Mouse (Mus musculus): ENCODE data around the gene Fam222b. TPM values are rescaled to one million over a fixed set of nuclear protein-coding genes. Genes with fewer than 3 reads are reported as not detected.

Gene Fam222b
- polyA plus RNA-seq, 1 experiment from 2014 or later = 26.6 TPM

DNA sequence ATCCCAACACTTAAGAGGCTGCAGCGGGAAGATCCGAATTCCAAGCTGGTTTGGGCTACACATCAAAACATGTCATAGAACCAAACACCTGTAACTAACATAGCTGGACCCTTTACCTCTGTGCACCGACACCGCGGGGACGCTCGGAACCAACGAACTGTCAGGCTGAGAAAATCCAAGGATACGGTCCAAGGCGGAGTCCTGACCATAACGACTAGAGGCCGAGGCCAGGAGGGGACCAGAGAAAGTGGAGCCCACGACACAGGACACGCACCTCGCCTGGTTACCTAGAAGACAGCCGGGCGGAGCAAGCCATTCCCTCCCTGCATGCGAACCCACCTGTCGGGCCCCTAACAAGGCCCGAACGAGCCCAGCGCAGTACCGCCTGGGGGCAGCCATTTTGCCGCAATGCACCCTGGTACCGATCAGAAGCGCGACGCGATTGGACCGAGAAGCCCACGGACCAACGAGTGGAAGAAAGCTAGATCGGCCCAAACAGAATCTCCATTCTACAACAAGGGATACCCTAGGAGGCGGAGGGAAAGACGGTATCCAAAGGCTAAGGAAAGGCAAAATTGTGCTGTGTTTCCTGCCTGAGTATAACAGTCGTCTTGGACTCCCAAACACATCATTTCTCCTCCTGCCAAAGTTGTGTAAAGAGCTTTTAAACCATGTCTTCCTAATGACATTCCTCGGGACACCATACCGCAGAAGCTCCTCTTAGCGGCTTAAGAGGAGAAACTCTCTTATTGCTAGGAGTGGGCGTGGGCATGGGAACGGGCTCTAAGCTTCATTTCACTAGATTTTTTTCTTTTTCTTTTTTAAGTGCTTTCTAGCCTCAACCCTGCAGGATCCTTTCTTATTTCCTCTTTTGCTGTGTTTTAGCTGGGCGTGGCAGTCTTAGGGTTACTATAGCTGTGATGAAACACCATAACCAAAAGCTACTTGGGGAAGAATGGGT lies 14.2 kb upstream of the Fam222b start, which contains the start of gene Eral1:
TSS of gene Eral1 (minus strand) at position 423 of the 961 bp plus-strand sequence.
- peaks cover 4% of the 10 kb centered on the region; the same call in 1 of the 2 replicates for H3K36me3 ChIP-seq (ENCODE audit: control insufficient read depth, insufficient read depth, low read length)
- peak within 1 kb of the TSS; percentile 72 for H3K4me2 ChIP-seq
- no peaks in the 10 kb centered on the region for H3K9me3 ChIP-seq (ENCODE audit: control insufficient read depth, low read length)
- DNase-seq (ENCODE audit: low spot score, missing footprints) (peak; percentile 97), ATAC-seq (ENCODE audit: low FRiP score) (peak; percentile 90)
- peak within 1 kb of the TSS; percentile 66 for H3K9ac ChIP-seq (ENCODE audit: low read length)
- 1% methylated on average over 42 of the region's 42 CpGs for WGBS
- H3K27ac ChIP-seq (ENCODE audit: low read depth, low read length) = peak within 1 kb of the TSS; percentile 12; the same call in 1 of the 2 replicates
- peaks cover 8% of the 10 kb centered on the region for H3K4me1 ChIP-seq (ENCODE audit: control insufficient read depth, insufficient read depth, low read length)
- H3K27me3 ChIP-seq (ENCODE audit: control insufficient read depth, insufficient read depth, low read length) = no peaks in the 10 kb centered on the region
- H3K4me3 ChIP-seq (ENCODE audit: low read depth, low read length) = peak within 1 kb of the TSS; percentile 59

DNA sequence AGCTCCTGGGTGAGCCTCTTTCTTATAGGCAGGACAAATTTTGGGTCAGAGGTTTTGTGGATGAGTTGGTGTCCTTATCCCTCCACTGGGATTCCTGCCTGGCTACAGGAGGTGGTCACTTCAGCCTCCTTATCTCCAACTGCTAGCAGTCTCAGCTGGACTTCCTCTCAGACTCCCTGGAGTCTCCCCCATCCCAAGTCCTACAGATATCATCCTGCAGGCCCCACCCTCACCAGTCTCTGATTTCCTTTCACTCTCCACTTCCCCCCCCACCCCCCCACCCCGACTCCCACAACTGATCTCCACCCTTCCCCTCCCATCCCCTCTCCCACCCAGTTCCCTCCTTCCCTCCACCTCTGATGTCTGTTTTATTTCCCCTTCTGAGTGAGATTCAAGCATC lies 10.9 kb upstream of the Fam222b start:
- Histone ChIP-seq H3K27me3 (ENCODE audit: control insufficient read depth, insufficient read depth, low read length) (no peaks in the 10 kb centered on the region), H3K4me2 (no peak overlapping the region), H3K9ac (ENCODE audit: low read length) (no peak overlapping the region), H3K27ac (ENCODE audit: low read depth, low read length) (no peak overlapping the region), H3K4me3 (ENCODE audit: low read depth, low read length) (no peak overlapping the region), H3K9me3 (ENCODE audit: control insufficient read depth, low read length) (no peaks in the 10 kb centered on the region), H3K36me3 (ENCODE audit: control insufficient read depth, insufficient read depth, low read length) (no peaks in the 10 kb centered on the region), H3K4me1 (ENCODE audit: control insufficient read depth, insufficient read depth, low read length) (peaks cover 8% of the 10 kb centered on the region)
- DNase-seq (ENCODE audit: low spot score, missing footprints) = no peak
- ATAC-seq (ENCODE audit: low FRiP score) = no peak
- 44% methylated on average over 1 of the region's 1 CpGs for WGBS

DNA sequence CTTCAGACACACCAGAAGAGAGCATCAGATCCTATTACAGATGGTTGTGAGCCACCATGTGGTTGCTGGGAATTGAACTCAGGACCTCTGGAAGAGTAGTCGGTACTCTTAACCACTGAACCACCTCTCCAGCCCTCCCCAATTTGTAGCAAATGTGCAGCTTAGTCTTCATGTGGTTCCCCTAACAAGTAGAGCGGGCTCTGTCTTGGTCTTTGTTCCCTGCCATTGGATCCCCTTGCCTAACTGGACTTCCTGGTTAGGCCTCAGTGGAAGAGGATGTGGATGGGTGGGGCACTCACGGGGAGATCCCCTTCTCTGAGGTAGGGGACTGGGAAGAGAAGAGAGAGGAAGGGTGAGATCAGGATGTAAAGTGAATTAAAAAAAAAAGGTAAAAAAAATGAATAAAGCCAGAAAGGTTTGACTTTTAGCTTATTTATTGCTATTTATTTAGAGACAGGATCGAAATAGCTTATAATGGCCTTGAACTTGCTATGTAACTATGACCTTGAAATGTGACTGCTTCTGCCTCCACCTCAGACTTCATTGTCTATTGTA lies 7.5 kb upstream of the Fam222b start:
- Histone ChIP-seq H3K9me3 (ENCODE audit: control insufficient read depth, low read length) (no peaks in the 10 kb centered on the region), H3K27ac (ENCODE audit: low read depth, low read length) (no peak overlapping the region), H3K4me3 (ENCODE audit: low read depth, low read length) (no peak overlapping the region), H3K4me1 (ENCODE audit: control insufficient read depth, insufficient read depth, low read length) (no peaks in the 10 kb centered on the region), H3K9ac (ENCODE audit: low read length) (no peak overlapping the region), H3K36me3 (ENCODE audit: control insufficient read depth, insufficient read depth, low read length) (no peaks in the 10 kb centered on the region), H3K4me2 (no peak overlapping the region), H3K27me3 (ENCODE audit: control insufficient read depth, insufficient read depth, low read length) (no peaks in the 10 kb centered on the region)
- ATAC-seq (ENCODE audit: low FRiP score) = no peak
- WGBS = 77% methylated on average over 4 of the region's 4 CpGs
- peak; percentile 17 for DNase-seq (ENCODE audit: low spot score, missing footprints)

DNA sequence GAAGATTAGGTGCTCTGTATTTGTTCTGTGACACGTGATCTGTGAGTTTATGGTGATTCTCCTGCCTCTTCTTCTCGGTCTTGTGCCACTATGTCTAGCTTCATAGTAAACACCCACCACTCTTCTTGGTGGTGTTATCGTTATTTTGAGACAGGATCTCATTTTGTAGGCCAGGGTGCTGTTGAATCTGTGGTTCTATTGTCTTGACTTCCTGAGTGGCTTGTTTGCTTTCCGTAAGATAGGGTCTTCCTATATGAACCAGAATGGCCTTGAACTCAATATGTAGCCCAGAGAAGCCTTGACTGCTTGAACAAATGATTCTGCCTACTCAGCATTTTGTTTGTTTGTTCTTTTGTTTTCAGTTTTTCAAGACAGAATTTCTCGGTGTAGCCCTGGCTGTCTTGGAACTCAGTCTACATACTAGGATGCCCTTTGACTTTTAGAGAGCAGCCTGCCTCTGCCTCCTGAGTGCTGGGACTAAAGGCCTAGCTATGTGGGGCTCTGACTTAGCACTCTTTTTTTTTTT lies 6.6 kb upstream of the Fam222b start:
- Histone ChIP-seq H3K36me3 (ENCODE audit: control insufficient read depth, insufficient read depth, low read length) (no peaks in the 10 kb centered on the region), H3K27me3 (ENCODE audit: control insufficient read depth, insufficient read depth, low read length) (no peaks in the 10 kb centered on the region), H3K27ac (ENCODE audit: low read depth, low read length) (no peak overlapping the region), H3K4me2 (no peak overlapping the region), H3K9ac (ENCODE audit: low read length) (no peak overlapping the region), H3K9me3 (ENCODE audit: control insufficient read depth, low read length) (no peaks in the 10 kb centered on the region), H3K4me3 (ENCODE audit: low read depth, low read length) (no peak overlapping the region), H3K4me1 (ENCODE audit: control insufficient read depth, insufficient read depth, low read length) (no peaks in the 10 kb centered on the region)
- peak; percentile 35 for DNase-seq (ENCODE audit: low spot score, missing footprints)
- ATAC-seq (ENCODE audit: low FRiP score) = no peak
- WGBS = 92% methylated on average over 5 of the region's 5 CpGs

DNA sequence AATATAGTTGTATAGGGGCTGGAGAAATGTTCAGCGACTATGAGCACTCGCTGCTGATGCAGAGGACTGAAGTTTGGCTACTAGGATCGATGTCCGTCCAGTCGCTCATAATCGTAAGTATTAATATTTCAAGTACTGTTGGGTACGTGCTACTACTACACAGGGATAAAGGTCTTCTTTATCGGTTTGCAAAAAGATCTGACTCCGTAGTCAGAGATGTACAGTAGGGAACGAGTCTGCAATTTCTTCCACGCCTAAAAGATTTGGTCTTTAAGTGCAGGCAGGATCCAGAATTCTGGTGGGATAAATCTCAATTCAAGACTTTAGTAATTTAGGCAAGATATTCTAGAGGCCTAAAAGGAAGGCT lies 340 bp upstream of the Fam222b start:
- H3K27ac ChIP-seq (ENCODE audit: low read depth, low read length) = 0 out of 2 replicates have a peak overlapping the region, but pooled peaks have one; percentile 6
- peak overlapping the region; percentile 88 for H3K9ac ChIP-seq (ENCODE audit: low read length)
- ATAC-seq (ENCODE audit: low FRiP score) (peak; percentile 46), DNase-seq (ENCODE audit: low spot score, missing footprints) (no peak)
- no peaks in the 10 kb centered on the region for H3K27me3 ChIP-seq (ENCODE audit: control insufficient read depth, insufficient read depth, low read length)
- peaks cover 15% of the 10 kb centered on the region for H3K4me1 ChIP-seq (ENCODE audit: control insufficient read depth, insufficient read depth, low read length)
- H3K4me2 ChIP-seq = peak overlapping the region; percentile 90
- WGBS = 57% methylated on average over 11 of the region's 11 CpGs
- no peaks in the 10 kb centered on the region for H3K9me3 ChIP-seq (ENCODE audit: control insufficient read depth, low read length)
- H3K4me3 ChIP-seq (ENCODE audit: low read depth, low read length) = peak overlapping the region; percentile 79
- H3K36me3 ChIP-seq (ENCODE audit: control insufficient read depth, insufficient read depth, low read length) = no peaks in the 10 kb centered on the region

DNA sequence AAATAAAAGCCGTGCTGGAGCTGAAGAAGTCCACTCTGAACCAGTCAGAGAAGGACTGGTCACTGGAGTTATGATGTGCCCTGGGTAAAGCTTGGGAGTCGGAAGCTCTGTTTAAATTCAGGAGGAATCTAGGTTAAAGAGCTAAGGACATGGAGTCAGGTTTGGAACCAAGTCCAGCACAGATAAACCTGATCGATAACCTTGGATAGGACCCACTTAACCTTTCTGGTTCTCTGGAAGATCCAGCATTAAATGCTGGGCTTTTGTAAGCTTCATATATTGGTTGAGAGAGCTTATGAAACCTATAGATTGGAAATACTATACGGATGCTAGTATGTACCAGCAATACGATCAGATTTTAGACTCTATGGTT lies 670 bp downstream of the Fam222b start:
- Histone ChIP-seq H3K4me3 (ENCODE audit: low read depth, low read length) (peak overlapping the region; percentile 79), H3K9ac (ENCODE audit: low read length) (peak overlapping the region; percentile 88), H3K9me3 (ENCODE audit: control insufficient read depth, low read length) (no peaks in the 10 kb centered on the region), H3K4me2 (peak overlapping the region; percentile 90), H3K27ac (ENCODE audit: low read depth, low read length) (no peak overlapping the region; the same call in 1 of the 2 replicates), H3K27me3 (ENCODE audit: control insufficient read depth, insufficient read depth, low read length) (no peaks in the 10 kb centered on the region), H3K36me3 (ENCODE audit: control insufficient read depth, insufficient read depth, low read length) (no peaks in the 10 kb centered on the region), H3K4me1 (ENCODE audit: control insufficient read depth, insufficient read depth, low read length) (peaks cover 15% of the 10 kb centered on the region)
- ATAC-seq (ENCODE audit: low FRiP score) (no peak), DNase-seq (ENCODE audit: low spot score, missing footprints) (peak; percentile 85)
- WGBS = 31% methylated on average over 5 of the region's 5 CpGs

DNA sequence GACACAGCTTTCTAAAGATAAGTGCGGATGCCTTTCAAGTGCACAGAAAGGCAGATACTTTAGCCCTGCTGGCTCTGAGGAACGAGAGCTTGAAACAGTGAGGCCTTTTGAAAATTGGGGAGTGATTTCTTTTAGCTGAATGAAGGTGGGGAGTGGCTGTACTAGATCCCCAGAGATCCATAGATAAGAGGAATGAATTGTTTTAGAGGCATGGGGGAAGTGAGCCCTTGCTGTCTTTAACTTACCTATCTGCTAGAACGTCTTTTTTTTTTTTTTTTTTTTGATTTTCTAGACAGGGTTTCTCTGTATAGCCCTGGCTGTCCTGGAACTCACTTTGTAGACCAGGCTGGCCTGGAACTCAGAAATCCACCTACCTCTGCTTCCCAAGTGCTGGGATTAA lies 2.6 kb downstream of the Fam222b start:
- Histone ChIP-seq H3K27me3 (ENCODE audit: control insufficient read depth, insufficient read depth, low read length) (no peaks in the 10 kb centered on the region), H3K4me3 (ENCODE audit: low read depth, low read length) (no peak overlapping the region), H3K4me2 (peak overlapping the region; percentile 8), H3K9me3 (ENCODE audit: control insufficient read depth, low read length) (no peaks in the 10 kb centered on the region), H3K27ac (ENCODE audit: low read depth, low read length) (no peak overlapping the region), H3K4me1 (ENCODE audit: control insufficient read depth, insufficient read depth, low read length) (peaks cover 15% of the 10 kb centered on the region), H3K9ac (ENCODE audit: low read length) (peak overlapping the region; percentile 32; the same call in 1 of the 2 replicates), H3K36me3 (ENCODE audit: control insufficient read depth, insufficient read depth, low read length) (no peaks in the 10 kb centered on the region)
- 74% methylated on average over 3 of the region's 3 CpGs for WGBS
- DNase-seq (ENCODE audit: low spot score, missing footprints) = no peak
- ATAC-seq (ENCODE audit: low FRiP score) = no peak

DNA sequence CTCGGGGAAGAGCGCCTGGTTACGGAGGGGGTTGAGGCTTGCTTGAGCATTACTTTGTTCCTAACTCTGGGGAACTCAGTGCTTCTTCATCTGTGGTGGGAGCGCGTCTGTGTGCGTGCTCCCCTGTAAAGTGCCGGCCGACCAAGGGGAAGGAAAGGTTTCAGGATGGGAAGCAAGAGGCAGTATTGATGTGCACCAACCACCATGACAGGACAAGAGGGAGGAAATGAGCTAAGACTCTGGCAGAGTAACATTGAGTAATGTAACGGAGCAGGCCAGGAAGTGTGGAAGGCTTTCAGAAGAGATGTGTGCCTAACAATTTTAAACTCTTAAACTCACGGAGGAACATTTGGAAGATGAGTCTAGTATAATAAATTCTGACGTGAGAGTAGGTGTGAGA lies 6.3 kb downstream of the Fam222b start:
- ATAC-seq (ENCODE audit: low FRiP score) (no peak), DNase-seq (ENCODE audit: low spot score, missing footprints) (no peak)
- Histone ChIP-seq H3K9ac (ENCODE audit: low read length) (no peak overlapping the region), H3K9me3 (ENCODE audit: control insufficient read depth, low read length) (no peaks in the 10 kb centered on the region), H3K27me3 (ENCODE audit: control insufficient read depth, insufficient read depth, low read length) (no peaks in the 10 kb centered on the region), H3K36me3 (ENCODE audit: control insufficient read depth, insufficient read depth, low read length) (no peaks in the 10 kb centered on the region), H3K27ac (ENCODE audit: low read depth, low read length) (no peak overlapping the region), H3K4me3 (ENCODE audit: low read depth, low read length) (no peak overlapping the region), H3K4me1 (ENCODE audit: control insufficient read depth, insufficient read depth, low read length) (peaks cover 5% of the 10 kb centered on the region), H3K4me2 (no peak overlapping the region)
- WGBS = 89% methylated on average over 11 of the region's 11 CpGs

DNA sequence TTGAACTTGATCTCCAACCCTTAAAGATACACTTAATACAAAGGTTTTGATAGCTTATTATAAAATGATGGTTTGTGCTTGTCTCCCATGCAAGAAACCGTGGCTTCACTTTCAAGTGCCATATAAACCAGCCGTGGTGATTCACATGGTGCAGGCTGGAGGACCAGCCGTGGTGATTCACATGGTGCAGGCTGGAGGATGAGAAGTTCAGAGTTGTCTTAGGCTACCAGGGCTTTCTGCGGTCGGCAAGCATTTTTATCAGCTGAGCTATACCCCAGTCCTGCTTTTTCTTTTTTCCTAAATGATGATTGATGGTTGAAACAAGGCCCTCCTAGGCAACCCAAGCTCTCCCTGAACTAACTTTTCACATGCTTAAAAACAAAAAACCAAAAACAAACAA lies 7.7 kb downstream of the Fam222b start:
- no peaks in the 10 kb centered on the region for H3K27me3 ChIP-seq (ENCODE audit: control insufficient read depth, insufficient read depth, low read length)
- H3K4me3 ChIP-seq (ENCODE audit: low read depth, low read length) = no peak overlapping the region
- H3K4me2 ChIP-seq = no peak overlapping the region
- ATAC-seq (ENCODE audit: low FRiP score) (no peak), DNase-seq (ENCODE audit: low spot score, missing footprints) (no peak)
- H3K27ac ChIP-seq (ENCODE audit: low read depth, low read length) = no peak overlapping the region
- H3K36me3 ChIP-seq (ENCODE audit: control insufficient read depth, insufficient read depth, low read length) = 0 out of 2 replicates have a peak, but pooled peaks cover 2% of the 10 kb centered on the region
- H3K9me3 ChIP-seq (ENCODE audit: control insufficient read depth, low read length) = no peaks in the 10 kb centered on the region
- 94% methylated on average over 5 of the region's 5 CpGs for WGBS
- H3K9ac ChIP-seq (ENCODE audit: low read length) = no peak overlapping the region
- H3K4me1 ChIP-seq (ENCODE audit: control insufficient read depth, insufficient read depth, low read length) = no peaks in the 10 kb centered on the region; the same call in 1 of the 2 replicates
